Mouse (Mus musculus) heart, embryonic 15.5 days (tissue): ENCODE measurements at regions not wholly inside any gene's neighbourhood (a gene's known extent, or its start where the extent isn't known, plus 50 kb on each side); places are given as distances from the start of the nearest gene placed in this dataset.

ENCODE experiments used
- ATAC-seq: fragments of 200-750 bp; cut with Nextera tagmentation; replicated peaks from 2 replicates; pipeline ENCODE4 v1.8.0; 2017; ENCODE audit warnings: low read depth, moderate TSS enrichment; ENCODE audit not compliant: insufficient number of reproducible peaks, insufficient read depth, low FRiP score
- H3K27ac ChIP-seq: fragments of 300-500 bp; sonication (generic); 2 replicates; pipeline ENCODE4 v1.5.1; 2015; ENCODE audit warnings: mild to moderate bottlenecking, inconsistent platforms
- H3K27me3 ChIP-seq: fragments of 300-500 bp; sonication (generic); 2 replicates; pipeline ENCODE4 v1.6.1; 2015; ENCODE audit warnings: inconsistent platforms
- H3K36me3 ChIP-seq: fragments of 300-500 bp; sonication (generic); 2 replicates; pipeline ENCODE4 v1.6.1; 2015; ENCODE audit warnings: mild to moderate bottlenecking, inconsistent platforms
- H3K4me1 ChIP-seq: fragments of 300-500 bp; sonication (generic); replicated peaks from 2 replicates; pipeline ENCODE4 v1.6.1; 2015; ENCODE audit warnings: inconsistent platforms
- H3K4me2 ChIP-seq: fragments of 300-500 bp; sonication (generic); 2 replicates; pipeline ENCODE4 v1.6.1; 2015; ENCODE audit warnings: inconsistent platforms, mild to moderate bottlenecking, moderate library complexity
- H3K4me3 ChIP-seq: fragments of 300-500 bp; sonication (generic); 2 replicates; pipeline ENCODE4 v1.5.1; 2015; ENCODE audit warnings: mild to moderate bottlenecking, inconsistent platforms
- H3K9ac ChIP-seq: fragments of 300-500 bp; sonication (generic); 2 replicates; pipeline ENCODE4 v1.6.1; 2015; ENCODE audit warnings: mild to moderate bottlenecking, inconsistent platforms
- H3K9me3 ChIP-seq: fragments of 300-500 bp; sonication (generic); replicated peaks from 2 replicates; pipeline ENCODE4 v1.6.1; 2016; ENCODE audit warnings: inconsistent platforms
- WGBS: fragments of 180-500 bp; shearing (Covaris S2); methylation state at CpG from one replicate; pipeline ENCODE4 v1.1.7; 2015; ENCODE audit warnings: mixed read lengths; 5-methylcytosine and 5-hydroxymethylcytosine counted together

- no peaks in the 10 kb centered on the region for H3K4me1 ChIP-seq
- H3K4me3 ChIP-seq: no peak overlapping the region
- H3K36me3 ChIP-seq: no peaks in the 10 kb centered on the region
- no peak overlapping the region for H3K4me2 ChIP-seq
- no peaks in the 10 kb centered on the region for H3K9me3 ChIP-seq
- no peak overlapping the region for H3K9ac ChIP-seq
- H3K27me3 ChIP-seq: peaks cover 4% of the 10 kb centered on the region; the same call in 1 of the 2 replicates
- WGBS: 25% methylated on average over 5 of the region's 5 CpGs
- H3K27ac ChIP-seq: no peak overlapping the region
- no peak for ATAC-seq
Observed at GRCm38 (mm10) chr2:18617520-18617919, 54.7 kb upstream of the Commd3 start.

DNA sequence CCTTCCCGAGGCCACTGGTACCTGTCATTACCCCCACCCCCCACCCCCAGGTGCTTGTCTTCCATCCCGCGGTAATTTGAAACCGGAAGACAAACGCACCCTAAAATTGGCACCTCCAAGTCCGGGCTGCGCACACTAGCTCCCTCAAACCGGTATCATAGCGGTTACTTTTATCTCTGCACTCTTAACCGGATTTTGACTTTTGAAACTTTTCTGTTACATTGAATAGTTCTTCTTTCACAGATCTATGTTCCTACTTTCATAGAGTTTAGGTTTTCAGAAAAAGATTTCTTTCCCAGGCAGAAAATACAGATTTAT lies 62.4 kb upstream of the Commd3 start:
- no peaks in the 10 kb centered on the region for H3K9me3 ChIP-seq
- H3K27me3 ChIP-seq: peaks cover 34% of the 10 kb centered on the region
- no peak overlapping the region for H3K27ac ChIP-seq
- no peak for ATAC-seq
- peaks cover 23% of the 10 kb centered on the region for H3K4me1 ChIP-seq
- peak overlapping the region; percentile 62 for H3K9ac ChIP-seq
- WGBS: 10% methylated on average over 10 of the region's 10 CpGs
- H3K36me3 ChIP-seq: no peaks in the 10 kb centered on the region
- peak overlapping the region; percentile 59 for H3K4me3 ChIP-seq
- H3K4me2 ChIP-seq: peak overlapping the region; percentile 92

GRCm38 (mm10) chr2:18609075-18609867 lies 62.9 kb upstream of the Commd3 start:
- WGBS: under 1% methylated on average over 51 of the region's 51 CpGs

GRCm38 (mm10) chr2:18608260-18609074 lies 63.7 kb upstream of the Commd3 start:
- Histone ChIP-seq H3K9ac (peak overlapping the region; percentile 62), H3K27ac (no peak overlapping the region), H3K4me3 (peak overlapping the region; percentile 59), H3K4me1 (peaks cover 23% of the 10 kb centered on the region), H3K4me2 (peak overlapping the region; percentile 92), H3K27me3 (peaks cover 34% of the 10 kb centered on the region), H3K9me3 (no peaks in the 10 kb centered on the region), H3K36me3 (no peaks in the 10 kb centered on the region)
- ATAC-seq: peak; percentile 84
- under 1% methylated on average over 29 of the region's 29 CpGs for WGBS

More at GRCm38 (mm10) chr2:18609075-18609867, 62.9 kb upstream of the Commd3 start:
- peak overlapping the region; percentile 62 for H3K9ac ChIP-seq
- H3K4me2 ChIP-seq: peak overlapping the region; percentile 92
- peak overlapping the region; percentile 59 for H3K4me3 ChIP-seq
- no peaks in the 10 kb centered on the region for H3K36me3 ChIP-seq
- H3K27ac ChIP-seq: no peak overlapping the region
- 0 out of 2 replicates have a peak, but pooled peaks have one; percentile 41 for ATAC-seq
- H3K4me1 ChIP-seq: peaks cover 23% of the 10 kb centered on the region
- peaks cover 34% of the 10 kb centered on the region for H3K27me3 ChIP-seq
- no peaks in the 10 kb centered on the region for H3K9me3 ChIP-seq

DNA sequence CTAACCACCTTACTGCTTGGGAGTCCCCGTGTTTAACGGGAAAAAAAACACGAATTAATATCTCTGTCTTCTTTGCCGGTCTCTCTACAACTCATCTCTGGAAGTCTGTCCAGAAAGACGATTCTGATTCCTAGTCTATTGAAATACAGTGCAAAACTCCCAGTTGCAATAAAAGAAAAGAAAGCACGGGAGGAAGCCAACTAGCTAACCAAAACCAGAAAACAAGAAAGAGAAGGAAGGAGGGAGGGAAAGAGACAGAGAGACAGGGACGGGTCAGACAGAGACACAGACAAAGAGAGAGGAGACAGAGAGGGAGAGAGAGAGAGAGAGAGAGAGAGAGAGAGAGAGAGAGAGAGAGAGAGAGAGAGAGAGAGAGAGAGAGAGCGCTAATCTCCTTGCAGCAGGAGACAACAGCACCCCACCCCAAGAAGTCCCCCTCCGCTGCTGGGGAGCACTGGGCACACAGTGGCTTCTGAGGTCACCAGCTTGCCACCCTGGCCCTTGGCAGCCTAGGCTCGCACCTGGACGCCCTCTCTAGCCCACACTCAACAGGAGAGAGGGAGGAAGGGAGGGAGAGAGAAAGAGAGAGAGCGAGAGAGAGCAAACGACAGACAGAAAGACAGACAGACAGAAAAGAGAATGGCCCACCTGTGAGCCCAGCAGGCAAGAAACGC lies 64.5 kb upstream of the Commd3 start:
- Histone ChIP-seq H3K9ac (peak overlapping the region; percentile 62), H3K36me3 (no peaks in the 10 kb centered on the region), H3K9me3 (no peaks in the 10 kb centered on the region), H3K27me3 (peaks cover 31% of the 10 kb centered on the region), H3K27ac (no peak overlapping the region), H3K4me1 (peaks cover 23% of the 10 kb centered on the region), H3K4me3 (peak overlapping the region; percentile 59), H3K4me2 (peak overlapping the region; percentile 92)
- WGBS: 3% methylated on average over 14 of the region's 14 CpGs
- ATAC-seq: 0 out of 2 replicates have a peak, but pooled peaks have one; percentile 11

- H3K27me3 ChIP-seq: peaks cover 28% of the 10 kb centered on the region
- H3K4me2 ChIP-seq: peak overlapping the region; percentile 92
- no peak overlapping the region for H3K9ac ChIP-seq
- WGBS: 14% methylated on average over 6 of the region's 6 CpGs
- H3K4me1 ChIP-seq: peaks cover 23% of the 10 kb centered on the region
- no peak overlapping the region for H3K27ac ChIP-seq
- no peaks in the 10 kb centered on the region for H3K36me3 ChIP-seq
- ATAC-seq: no peak
- H3K9me3 ChIP-seq: no peaks in the 10 kb centered on the region
- H3K4me3 ChIP-seq: peak overlapping the region; percentile 59
Observed at GRCm38 (mm10) chr2:18607088-18607487, 65.1 kb upstream of the Commd3 start.

GRCm38 (mm10) chr2:18592221-18592620 lies 80.0 kb upstream of the Commd3 start:
- Histone ChIP-seq H3K27ac (no peak overlapping the region), H3K4me2 (no peak overlapping the region), H3K9me3 (no peaks in the 10 kb centered on the region), H3K9ac (no peak overlapping the region), H3K4me3 (no peak overlapping the region), H3K36me3 (no peaks in the 10 kb centered on the region), H3K27me3 (peaks cover 6% of the 10 kb centered on the region), H3K4me1 (no peaks in the 10 kb centered on the region)
- no peak for ATAC-seq
- 53% methylated on average over 4 of the region's 4 CpGs for WGBS

- H3K9ac ChIP-seq: peak overlapping the region; percentile 48; the same call in 1 of the 2 replicates
- peak overlapping the region; percentile 65; the same call in 1 of the 2 replicates for H3K27ac ChIP-seq
- 0 out of 2 replicates have a peak, but pooled peaks cover 3% of the 10 kb centered on the region for H3K4me1 ChIP-seq
- ATAC-seq: no peak
- under 1% methylated on average over 4 of the region's 4 CpGs for WGBS
- H3K27me3 ChIP-seq: peaks cover 9% of the 10 kb centered on the region
- peak overlapping the region; percentile 72 for H3K4me2 ChIP-seq
- no peaks in the 10 kb centered on the region for H3K36me3 ChIP-seq
- no peaks in the 10 kb centered on the region for H3K9me3 ChIP-seq
- peak overlapping the region; percentile 60 for H3K4me3 ChIP-seq
Observed at GRCm38 (mm10) chr2:18588232-18588631, 84.0 kb upstream of the Commd3 start.

DNA sequence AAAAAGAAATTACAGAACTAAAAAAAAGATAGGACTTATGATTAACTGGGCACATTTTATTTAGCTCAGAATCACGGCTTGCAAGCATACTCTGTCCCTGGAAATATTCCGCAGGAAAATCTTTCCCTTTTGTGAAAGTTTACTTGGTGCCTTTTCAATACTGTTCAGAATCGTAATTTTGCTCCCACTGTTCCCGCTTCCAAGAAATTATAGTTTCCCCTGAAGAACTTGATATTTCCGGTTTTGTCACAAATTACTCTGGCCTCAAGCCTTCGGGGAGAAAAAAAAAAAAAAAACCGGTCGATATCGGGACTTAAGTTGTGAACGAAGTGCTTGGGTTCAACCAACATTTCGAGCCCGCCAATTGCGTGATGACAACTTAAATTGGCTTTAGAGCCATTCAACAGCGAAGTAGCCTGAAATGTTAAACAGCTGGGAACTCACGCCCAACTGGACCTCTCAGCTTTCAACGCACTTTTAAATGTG lies 84.4 kb upstream of the Commd3 start:
- H3K9ac ChIP-seq: peak overlapping the region; percentile 48
- peak overlapping the region; percentile 60 for H3K4me3 ChIP-seq
- under 1% methylated on average over 16 of the region's 16 CpGs for WGBS
- H3K4me1 ChIP-seq: 0 out of 2 replicates have a peak, but pooled peaks cover 3% of the 10 kb centered on the region
- H3K9me3 ChIP-seq: no peaks in the 10 kb centered on the region
- H3K36me3 ChIP-seq: no peaks in the 10 kb centered on the region
- ATAC-seq: no peak
- H3K4me2 ChIP-seq: peak overlapping the region; percentile 72
- H3K27ac ChIP-seq: peak overlapping the region; percentile 65
- peaks cover 9% of the 10 kb centered on the region for H3K27me3 ChIP-seq

DNA sequence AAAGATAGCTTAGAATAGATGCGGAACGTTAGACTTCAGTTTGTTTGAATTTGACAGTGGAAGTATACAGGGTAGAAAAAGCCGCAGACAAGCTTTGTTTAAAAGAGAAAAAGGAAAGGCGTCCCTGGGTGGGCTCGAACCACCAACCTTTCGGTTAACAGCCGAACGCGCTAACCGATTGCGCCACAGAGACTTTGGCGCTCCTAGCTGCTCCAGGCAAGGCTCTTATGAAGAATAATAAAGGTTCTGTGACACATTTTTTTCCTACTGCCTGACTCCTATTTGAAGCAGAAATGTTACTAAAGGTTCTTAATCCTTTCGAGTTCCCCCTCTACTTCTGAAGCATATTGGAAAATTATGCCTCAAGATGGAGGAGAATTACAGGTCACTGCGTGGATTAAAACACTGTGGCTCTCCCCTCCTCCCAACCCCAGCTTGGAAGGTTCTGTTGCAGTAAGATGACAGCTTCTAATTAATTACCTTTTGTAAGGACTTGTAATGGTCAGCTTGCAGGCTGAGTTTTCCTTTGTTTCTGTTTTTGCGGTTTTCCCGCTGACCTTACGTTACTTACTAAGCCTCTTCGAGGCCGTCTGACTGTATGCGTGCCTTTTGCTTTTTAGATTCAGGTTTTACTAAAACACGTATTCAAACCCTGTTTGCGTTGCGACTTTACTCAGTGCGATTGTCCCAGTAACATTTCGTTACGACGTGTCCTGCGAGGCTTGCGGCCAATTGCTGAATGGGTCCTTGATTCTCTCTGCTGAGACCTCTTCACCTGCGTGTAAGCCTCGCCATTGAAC lies 85.1 kb upstream of the Commd3 start:
- Histone ChIP-seq H3K4me1 (0 out of 2 replicates have a peak, but pooled peaks cover 3% of the 10 kb centered on the region), H3K36me3 (no peaks in the 10 kb centered on the region), H3K4me3 (peak overlapping the region; percentile 60), H3K27ac (peak overlapping the region; percentile 65), H3K9ac (peak overlapping the region; percentile 48), H3K27me3 (peaks cover 9% of the 10 kb centered on the region), H3K4me2 (peak overlapping the region; percentile 72), H3K9me3 (no peaks in the 10 kb centered on the region)
- peak; percentile 75 for ATAC-seq
- WGBS: 1% methylated on average over 31 of the region's 31 CpGs
